Mouse (Mus musculus) gastrocnemius, adult 2 months (tissue): ENCODE results near the gene Mcub. TPM values are rescaled to one million over a fixed set of nuclear protein-coding genes. Genes with fewer than 3 reads are reported as not detected.

ENCODE experiments used
- DNase-seq: peaks from one replicate; pipeline ENCODE4 v3.0.0; 2022
- H3K27ac ChIP-seq: fragments of 200-600 bp; 2 replicates; pipeline ENCODE4 v1.8.1; 2022; ENCODE audit warnings: mild to moderate bottlenecking
- H3K4me3 ChIP-seq: fragments of 200-600 bp; 2 replicates; pipeline ENCODE4 v1.8.1; 2022; ENCODE audit warnings: mild to moderate bottlenecking, moderate library complexity
- CTCF ChIP-seq: fragments of 200-600 bp; IDR thresholded peaks from 2 replicates; pipeline ENCODE4 v1.8.1; 2022; ENCODE audit warnings: antibody characterized with exemption, mild to moderate bottlenecking, moderate library complexity
- intact Hi-C: fragments of 180-260 bp; cut with DNase I; formaldehyde crosslinking; loops from one replicate; pipeline ENCODE4 v1.15.1; 2025
- total RNA-seq, 2 experiments: library from RNA; stranded (reverse); gene quantifications; 2 replicates each; pipeline ENCODE4 v1.2.3; 2021

The Mcub gene
- total RNA-seq, 2 experiments from 2014 or later = 0.82 to 1.1 TPM

DNA sequence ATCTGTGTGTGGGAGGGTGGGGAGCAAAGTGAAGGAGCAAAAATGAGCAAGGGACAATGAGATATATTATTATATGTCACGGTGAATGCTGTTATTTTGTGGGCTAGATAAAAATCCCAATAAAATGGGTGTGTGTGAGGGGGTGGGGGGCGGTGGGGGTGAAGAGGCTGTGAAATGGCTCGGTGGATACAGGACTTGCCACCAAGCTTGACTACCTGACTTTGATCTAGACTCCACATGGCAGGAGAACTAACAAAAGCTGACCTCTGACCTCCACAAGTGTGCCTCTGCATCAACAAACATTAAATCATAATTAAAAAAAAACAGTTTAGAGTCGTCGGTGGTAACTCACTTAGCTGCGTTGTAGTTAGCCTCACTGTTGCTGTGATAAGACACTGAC is 9.5 kb upstream of the Mcub start:
- H3K4me3 ChIP-seq = no peak overlapping the region
- H3K27ac ChIP-seq = no peak overlapping the region
- DNase-seq = no peak
- no peak for TF ChIP-seq CTCF
- intact Hi-C loops = no loop called here

- DNase-seq = no peak
- H3K4me3 ChIP-seq = no peak overlapping the region
- intact Hi-C loops = no loop called here
- H3K27ac ChIP-seq = no peak overlapping the region
- TF ChIP-seq CTCF = no peak
Observed at GRCm38 (mm10) chr3:129978716-129979115, 8.7 kb upstream of the Mcub start.

DNA sequence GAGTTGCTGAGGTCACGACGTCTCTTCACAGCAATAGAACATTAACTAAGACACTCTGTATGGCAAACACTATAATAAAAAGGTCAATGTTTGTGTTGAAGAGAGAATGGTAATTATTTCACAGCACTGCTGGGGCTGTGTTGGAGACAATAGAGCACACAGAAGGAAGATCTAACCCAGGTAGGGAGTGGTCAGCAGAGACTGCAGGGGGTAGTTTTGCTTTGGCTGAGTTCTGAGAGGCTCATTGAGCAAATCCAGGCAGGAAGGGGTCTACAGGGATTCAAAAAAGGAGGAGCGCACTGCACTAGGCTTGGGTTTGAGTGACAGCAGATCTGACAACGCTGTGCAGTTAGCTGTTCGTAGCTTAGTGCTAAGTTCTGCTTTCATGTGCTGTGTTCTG is 6.3 kb upstream of the Mcub start:
- no peak for DNase-seq
- TF ChIP-seq CTCF = no peak
- intact Hi-C loops = no loop called here
- Histone ChIP-seq H3K4me3 (no peak overlapping the region), H3K27ac (no peak overlapping the region)

- H3K27ac ChIP-seq = no peak overlapping the region
- intact Hi-C loops = no loop called here
- TF ChIP-seq CTCF = no peak
- no peak for DNase-seq
- H3K4me3 ChIP-seq = peak overlapping the region; percentile 79
Observed at GRCm38 (mm10) chr3:129970529-129971515, 816 bp upstream of the Mcub start.

DNA sequence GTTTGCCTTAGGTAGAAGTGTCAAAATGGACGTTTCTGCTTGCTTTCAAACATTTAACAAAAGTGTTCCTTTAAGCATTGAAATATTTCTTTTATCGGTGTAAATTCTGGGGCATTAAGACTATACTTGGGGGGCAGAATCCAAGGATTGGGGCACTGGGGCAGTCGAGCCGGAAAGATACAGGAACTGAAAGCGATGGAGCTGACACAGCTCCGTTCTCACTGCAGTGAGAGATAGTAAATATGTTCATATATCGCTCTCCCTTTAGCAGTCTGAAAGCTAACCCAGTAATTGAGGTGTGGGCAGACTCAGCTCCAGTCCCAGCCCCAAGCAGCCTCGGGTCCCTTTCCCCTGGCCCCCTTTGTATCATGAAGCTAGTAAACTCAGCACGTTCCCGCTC is 975 bp downstream of the Mcub start:
- no peak for DNase-seq
- no peak for TF ChIP-seq CTCF
- Histone ChIP-seq H3K27ac (peak overlapping the region; percentile 63; the same call in 1 of the 2 replicates), H3K4me3 (peak overlapping the region; percentile 79)
- intact Hi-C loops = no loop called here

DNA sequence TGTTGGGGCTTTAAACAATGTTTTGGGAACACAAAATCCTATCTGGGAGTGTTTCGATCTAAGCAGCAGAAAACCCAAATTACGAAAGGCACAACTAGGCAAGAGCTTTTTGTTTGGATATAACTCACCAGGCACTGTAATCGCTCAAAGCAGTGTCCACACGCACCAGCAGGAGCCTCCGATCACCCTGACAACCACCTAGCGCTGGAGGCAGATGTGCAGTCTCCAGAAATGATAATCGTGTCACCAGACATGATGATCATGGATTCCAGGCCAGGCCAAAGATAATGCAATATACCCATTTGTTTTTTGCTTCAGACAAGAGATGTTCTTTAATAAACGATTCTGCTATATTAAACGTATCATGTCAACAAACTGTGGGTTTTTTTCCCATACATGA is 2.1 kb downstream of the Mcub start:
- no peak for TF ChIP-seq CTCF
- intact Hi-C loops = no loop called here
- DNase-seq = no peak
- H3K4me3 ChIP-seq = no peak overlapping the region
- H3K27ac ChIP-seq = no peak overlapping the region

DNA sequence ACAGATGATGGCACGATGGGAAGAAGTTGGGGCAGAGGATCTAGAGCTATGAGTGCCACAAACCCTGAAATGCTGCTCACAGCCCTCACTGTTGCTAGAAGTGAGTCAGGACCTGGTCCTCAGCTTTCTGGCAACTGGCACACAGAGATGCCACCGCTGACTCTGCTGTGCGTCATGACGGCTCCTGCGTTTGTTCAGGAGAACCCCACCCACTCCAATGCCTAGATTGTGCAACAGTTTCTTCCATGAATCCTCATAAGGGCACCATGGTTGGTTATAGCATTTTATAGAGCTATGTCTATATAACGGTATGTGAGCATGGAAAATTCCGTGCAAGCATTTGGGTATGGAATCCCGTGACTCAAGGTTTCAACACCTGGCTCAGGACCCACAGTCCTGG is 5.3 kb downstream of the Mcub start:
- DNase-seq = no peak
- H3K4me3 ChIP-seq = no peak overlapping the region
- TF ChIP-seq CTCF = no peak
- no peak overlapping the region for H3K27ac ChIP-seq
- intact Hi-C loops = no loop called here

- intact Hi-C loops = no loop called here
Observed at GRCm38 (mm10) chr3:129962533-129962932, 7.5 kb downstream of the Mcub start.

DNA sequence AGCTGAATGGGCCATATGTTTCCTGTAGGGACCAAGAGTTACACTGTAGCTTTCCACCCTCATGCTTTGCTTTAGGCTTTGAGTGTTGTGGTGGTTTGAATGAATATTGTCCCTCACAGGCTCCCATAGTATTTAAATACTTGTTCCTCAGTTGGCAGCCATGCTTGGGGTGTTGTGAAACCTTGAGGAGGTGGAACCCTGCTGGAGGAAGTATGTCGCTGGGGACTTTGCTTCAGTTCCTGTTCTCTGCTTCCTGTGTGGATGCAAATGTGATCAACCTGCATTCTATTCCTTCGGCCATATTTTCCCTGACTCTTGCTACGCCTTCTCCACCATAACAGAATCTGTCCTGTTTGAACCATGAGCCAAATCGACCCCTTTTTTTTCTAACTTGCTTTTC is 16.7 kb downstream of the Mcub start:
- TF ChIP-seq CTCF = no peak
- intact Hi-C loops = no loop called here
- DNase-seq = no peak
- Histone ChIP-seq H3K4me3 (no peak overlapping the region), H3K27ac (no peak overlapping the region)

More at GRCm38 (mm10) chr3:129962533-129962932, 7.5 kb downstream of the Mcub start:
- no peak for TF ChIP-seq CTCF
- H3K4me3 ChIP-seq = no peak overlapping the region
- no peak overlapping the region for H3K27ac ChIP-seq
- no peak for DNase-seq

- no peak for DNase-seq
Observed at GRCm38 (mm10) chr3:129949158-129949773, 20.7 kb downstream of the Mcub start.

GRCm38 (mm10) chr3:129948359-129948758 is 21.6 kb downstream of the Mcub start:
- intact Hi-C loops = no loop called here
- DNase-seq = no peak

More at GRCm38 (mm10) chr3:129949158-129949773, 20.7 kb downstream of the Mcub start:
- Histone ChIP-seq H3K4me3 (no peak overlapping the region), H3K27ac (no peak overlapping the region)
- intact Hi-C loops = no loop called here
- TF ChIP-seq CTCF = no peak

GRCm38 (mm10) chr3:129946217-129946914 is 23.6 kb downstream of the Mcub start:
- no peak for TF ChIP-seq CTCF
- intact Hi-C loops = no loop called here
- no peak for DNase-seq
- Histone ChIP-seq H3K27ac (no peak overlapping the region), H3K4me3 (no peak overlapping the region)

More at GRCm38 (mm10) chr3:129948359-129948758, 21.6 kb downstream of the Mcub start:
- TF ChIP-seq CTCF = no peak
- Histone ChIP-seq H3K27ac (no peak overlapping the region), H3K4me3 (no peak overlapping the region)

- Histone ChIP-seq H3K4me3 (no peak overlapping the region), H3K27ac (no peak overlapping the region)
- intact Hi-C loops = no loop called here
- TF ChIP-seq CTCF = no peak
- DNase-seq = no peak
Observed at GRCm38 (mm10) chr3:129943813-129944212, 26.2 kb downstream of the Mcub start.
